Mouse (Mus musculus): Measurements from ENCODE around the gene Tlcd1.
A peak's percentile ranks its signal among the peaks of the same experiment; 100 is the strongest.

Tlcd1 gene

GRCm38 (mm10) chr11:78161169-78161568 is 15.3 kb upstream of the Tlcd1 start:
- no peak for DNase-seq (ENCODE audit: low spot score)

- DNase-seq (ENCODE audit: low spot score): no peak
Observed at GRCm38 (mm10) chr11:78161968-78162367, 14.5 kb upstream of the Tlcd1 start.

DNA sequence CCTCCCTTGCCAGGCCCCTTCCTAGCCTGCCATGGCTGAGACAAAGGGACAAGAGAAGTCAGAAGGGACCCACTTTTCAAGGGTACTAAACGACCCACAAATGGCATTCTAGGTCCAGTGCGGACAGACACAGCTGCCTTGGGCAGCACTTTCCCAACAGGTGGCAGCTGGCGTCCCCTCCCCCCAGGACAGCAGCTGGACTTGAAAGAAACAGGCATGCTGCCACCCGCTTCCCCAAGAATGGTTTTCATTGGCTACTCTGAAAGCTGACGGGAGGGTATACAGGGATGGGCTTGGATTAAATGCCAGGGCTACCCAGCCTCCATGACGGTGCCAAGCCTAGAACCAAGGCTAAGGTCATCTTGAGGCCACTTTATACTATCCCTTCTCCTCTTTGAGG is 14.0 kb upstream of the Tlcd1 start:
- DNase-seq (ENCODE audit: low spot score): no peak

DNA sequence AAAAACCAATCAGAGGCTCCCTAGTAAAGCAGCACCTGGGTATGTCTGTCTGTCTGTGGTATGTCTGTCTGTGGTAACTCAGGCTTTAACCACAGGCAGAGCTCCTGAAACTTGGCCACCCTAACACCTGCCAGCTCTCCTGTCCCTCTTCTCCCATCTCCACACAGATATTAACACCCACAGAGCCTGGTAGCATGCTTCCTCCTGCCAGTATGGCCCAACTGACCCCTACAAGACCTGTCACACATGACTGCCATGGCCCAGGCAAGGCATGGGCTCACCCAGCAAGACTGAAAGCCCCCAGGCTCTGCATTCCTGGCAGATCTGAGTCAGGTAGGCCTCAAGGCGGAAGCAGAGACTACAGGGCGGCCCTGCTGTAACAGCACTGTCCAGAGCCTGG is 13.5 kb upstream of the Tlcd1 start:
- no peak for DNase-seq (ENCODE audit: low spot score)

DNA sequence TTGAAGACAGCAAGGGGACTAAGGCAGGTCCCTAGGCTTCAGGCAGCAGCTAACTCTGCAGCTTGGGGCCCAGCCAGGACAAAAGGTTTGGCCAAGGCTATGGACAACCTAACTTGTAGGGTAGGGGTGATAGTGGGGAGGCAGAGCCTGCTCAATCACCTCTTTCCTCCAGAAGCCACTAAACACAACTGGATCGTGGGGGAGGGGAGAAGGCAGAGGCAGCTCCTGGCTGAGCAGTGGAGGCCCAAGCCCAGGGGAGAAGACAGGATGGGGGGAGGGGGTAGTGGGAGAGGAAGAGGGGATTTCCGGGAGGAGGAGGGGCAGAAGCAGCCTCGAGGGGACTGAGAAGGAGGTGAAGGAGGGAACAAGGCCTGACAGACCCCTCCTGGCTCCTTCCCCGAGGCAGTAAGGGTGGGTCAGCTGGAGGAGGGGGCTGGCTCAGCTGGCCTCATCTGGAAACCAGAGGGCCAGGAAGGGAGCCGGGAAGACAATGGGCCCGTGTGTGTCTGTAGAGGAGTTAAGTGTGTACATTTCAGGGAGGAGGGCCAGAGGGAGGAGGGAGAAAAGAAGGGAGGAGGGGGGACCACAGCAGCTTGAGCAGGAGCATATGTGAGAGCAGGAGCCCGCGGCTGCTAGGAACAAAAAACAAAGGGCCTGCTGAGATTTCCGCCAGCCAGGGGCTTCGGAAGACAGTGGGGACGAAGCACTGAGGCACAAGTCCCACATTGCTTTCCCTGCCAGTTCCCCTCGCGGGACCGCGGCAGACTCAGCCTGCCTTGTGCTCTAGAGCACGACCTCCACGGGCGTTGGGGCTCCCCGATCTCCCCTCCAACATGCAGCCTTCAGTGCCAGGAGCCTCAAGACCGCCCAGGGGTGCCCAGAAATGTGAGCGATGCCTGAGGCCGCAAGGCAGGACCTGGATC is 12.6 kb upstream of the Tlcd1 start:
- peak; percentile 89 for DNase-seq (ENCODE audit: low spot score)

- DNase-seq (ENCODE audit: low spot score): no peak
Observed at GRCm38 (mm10) chr11:78164604-78164923, 11.9 kb upstream of the Tlcd1 start.

- peak; percentile 88 for DNase-seq (ENCODE audit: low spot score)
Observed at GRCm38 (mm10) chr11:78164924-78165760, 11.4 kb upstream of the Tlcd1 start, which contains the start of gene Traf4. Gene Traf4, minus strand, starts transcription at chr11:78165589.

GRCm38 (mm10) chr11:78165761-78166109 is 10.8 kb upstream of the Tlcd1 start:
- DNase-seq (ENCODE audit: low spot score): no peak

DNA sequence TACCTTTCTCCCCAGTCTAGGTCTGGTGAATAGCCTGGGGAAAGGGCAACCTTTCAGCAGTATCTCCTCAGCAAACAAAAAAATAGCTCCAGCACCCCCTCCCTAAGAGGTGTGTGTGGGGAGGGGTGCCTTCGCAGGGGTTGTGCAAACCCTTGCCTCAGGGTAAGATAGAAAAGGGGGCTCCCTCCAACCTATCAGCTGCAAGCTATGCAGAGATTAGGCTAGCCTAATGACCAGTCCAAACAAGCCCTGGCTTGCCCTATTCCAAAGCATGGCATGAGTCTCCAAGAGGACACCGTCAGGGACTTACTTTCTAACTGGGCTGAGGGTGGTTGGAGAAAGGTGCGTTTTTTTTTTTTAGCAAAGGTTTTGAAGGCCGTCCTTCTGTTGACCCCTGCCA is 10.3 kb upstream of the Tlcd1 start:
- DNase-seq (ENCODE audit: low spot score): no peak

- DNase-seq (ENCODE audit: low spot score): no peak
Observed at GRCm38 (mm10) chr11:78166640-78167039, 9.9 kb upstream of the Tlcd1 start.

DNA sequence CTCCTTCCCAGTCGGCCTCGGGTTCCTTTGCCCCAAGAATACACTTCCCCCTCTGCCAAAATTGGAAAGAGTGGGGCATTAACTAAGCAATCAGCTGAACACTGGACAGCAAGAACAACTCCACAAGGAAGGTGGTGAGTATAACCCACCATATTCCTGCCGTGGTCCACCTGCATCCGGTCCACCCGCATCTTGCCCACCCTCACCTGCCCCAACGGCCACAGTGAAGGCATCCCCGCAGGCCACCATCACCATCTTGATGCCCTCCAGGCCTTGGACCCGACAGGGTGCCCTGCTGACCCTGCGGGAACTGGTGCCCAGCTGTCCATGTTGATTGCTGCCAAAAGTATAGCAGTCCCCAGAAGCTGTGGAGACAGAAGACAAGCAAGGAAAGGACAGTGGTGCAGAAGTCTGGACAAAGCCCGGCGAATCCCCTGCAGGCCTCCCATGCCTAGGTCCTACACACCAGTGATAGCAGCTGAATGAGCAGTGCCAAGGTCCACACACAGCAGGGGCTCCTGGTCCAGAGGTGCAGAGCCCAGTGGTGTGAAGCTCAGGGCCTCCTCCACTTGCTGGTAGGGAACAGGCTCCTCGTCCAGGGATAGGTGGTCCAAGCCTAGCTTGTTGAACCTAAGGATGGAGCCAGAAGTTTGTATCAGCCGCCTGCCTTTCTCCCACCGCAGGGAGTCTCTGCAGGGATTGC is 9.1 kb upstream of the Tlcd1 start:
- DNase-seq (ENCODE audit: low spot score): no peak

GRCm38 (mm10) chr11:78168541-78169468 is 7.7 kb upstream of the Tlcd1 start:
- DNase-seq (ENCODE audit: low spot score): no peak

- DNase-seq (ENCODE audit: low spot score): no peak
Observed at GRCm38 (mm10) chr11:78170306-78170705, 6.2 kb upstream of the Tlcd1 start.

- no peak for DNase-seq (ENCODE audit: low spot score)
Observed at GRCm38 (mm10) chr11:78171328-78171727, 5.2 kb upstream of the Tlcd1 start.

DNA sequence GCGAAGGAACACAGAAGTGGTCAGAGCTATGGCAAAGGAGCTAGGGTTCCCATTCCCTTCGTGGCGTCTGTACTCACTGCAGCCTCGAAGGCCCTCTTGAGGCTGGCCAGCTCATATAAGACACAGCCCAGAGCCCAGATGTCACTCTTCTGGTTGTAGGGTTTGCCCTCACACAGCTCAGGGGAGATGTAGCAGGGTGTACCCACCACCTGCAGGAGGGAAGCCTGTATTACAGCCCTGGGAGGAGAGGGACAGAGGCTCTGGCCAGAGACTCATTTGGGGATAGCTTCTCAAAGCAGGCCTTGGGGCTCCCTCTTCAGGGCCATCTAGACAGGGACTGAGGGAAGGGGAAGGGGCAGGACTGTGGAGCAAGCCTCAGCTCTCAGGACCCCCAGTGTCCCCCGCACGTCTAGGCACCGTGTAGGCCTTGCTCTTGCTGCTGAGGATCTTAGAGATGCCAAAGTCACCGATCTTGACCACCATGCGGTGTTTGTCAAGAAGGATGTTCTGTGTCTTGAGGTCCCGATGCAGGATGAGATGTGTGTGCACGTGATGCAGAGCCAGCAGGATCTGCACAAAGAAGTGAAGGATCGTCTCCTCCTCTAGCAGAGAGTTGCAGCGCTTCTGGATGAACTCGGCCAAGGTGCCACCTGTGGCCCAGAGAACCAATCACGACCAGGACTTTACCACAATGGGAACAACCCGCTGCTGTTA is 4.3 kb upstream of the Tlcd1 start:
- no peak for DNase-seq (ENCODE audit: low spot score)

GRCm38 (mm10) chr11:78172748-78173383 is 3.6 kb upstream of the Tlcd1 start:
- no peak for DNase-seq (ENCODE audit: low spot score)

- DNase-seq (ENCODE audit: low spot score): no peak
Observed at GRCm38 (mm10) chr11:78174506-78174905, 2.0 kb upstream of the Tlcd1 start.

GRCm38 (mm10) chr11:78175771-78176401 is 625 bp upstream of the Tlcd1 start:
- DNase-seq (ENCODE audit: low spot score): no peak

GRCm38 (mm10) chr11:78176905-78177331 is 407 bp downstream of the Tlcd1 start:
- DNase-seq (ENCODE audit: low spot score): peak; percentile 41

- peak; percentile 91 for DNase-seq (ENCODE audit: low spot score)
Observed at GRCm38 (mm10) chr11:78177437-78177836, 926 bp downstream of the Tlcd1 start.
